Mouse (Mus musculus) erythroblast, embryonic 14.5 days (primary cell): ENCODE results near the gene Treml1. TPM values are rescaled to one million over a fixed set of nuclear protein-coding genes. Genes with fewer than 3 reads are reported as not detected.

Experiments used
- H3K27me3 ChIP-seq: 2 replicates; pipeline ENCODE4 v1.6.1; 2012; ENCODE audit warnings: inconsistent platforms; ENCODE audit not compliant: control insufficient read depth
- H3K36me3 ChIP-seq: 2 replicates; pipeline ENCODE4 v1.6.1; 2012; ENCODE audit warnings: mild to moderate bottlenecking, inconsistent platforms; ENCODE audit not compliant: control insufficient read depth
- H3K4me1 ChIP-seq: 2 replicates; pipeline ENCODE4 v1.6.1; 2012; ENCODE audit warnings: inconsistent platforms; ENCODE audit not compliant: control insufficient read depth
- H3K4me3 ChIP-seq: replicated peaks from 2 replicates; pipeline ENCODE3; 2012; ENCODE audit warnings: moderate library complexity, mild to moderate bottlenecking, inconsistent platforms
- H3K9me3 ChIP-seq: 2 replicates; pipeline ENCODE4 v1.6.1; 2012; ENCODE audit warnings: low read length, inconsistent platforms, mixed read lengths; ENCODE audit not compliant: control insufficient read depth
- GATA1 ChIP-seq: IDR thresholded peaks from 2 replicates; pipeline ENCODE4 v1.6.1; 2012; ENCODE audit warnings: low read length, inconsistent platforms, mixed read lengths
- TAL1 ChIP-seq: IDR thresholded peaks from 3 replicates; pipeline ENCODE4 v1.6.1; 2012; ENCODE audit warnings: low read length, inconsistent platforms, mixed read lengths
- polyA plus RNA-seq: library from polyadenylated mRNA; stranded (reverse); fragments of >175 nt; gene quantifications from 2 replicates; pipeline ENCODE4 v1.2.3, GENCODE M21; 2012

Gene Treml1
- polyA plus RNA-seq, 1 experiment = 0.09 TPM

GRCm38 (mm10) chr17:48332524-48332923, 27.2 kb upstream of the Treml1 start:
- no peak for TF ChIP-seq TAL1
- no peak for TF ChIP-seq GATA1
- H3K27me3 ChIP-seq = no peaks in the 10 kb centered on the region
- H3K9me3 ChIP-seq = no peaks in the 10 kb centered on the region
- peaks cover 3% of the 10 kb centered on the region; the same call in 1 of the 2 replicates for H3K4me1 ChIP-seq
- no peak overlapping the region for H3K4me3 ChIP-seq
- H3K36me3 ChIP-seq = no peaks in the 10 kb centered on the region

DNA sequence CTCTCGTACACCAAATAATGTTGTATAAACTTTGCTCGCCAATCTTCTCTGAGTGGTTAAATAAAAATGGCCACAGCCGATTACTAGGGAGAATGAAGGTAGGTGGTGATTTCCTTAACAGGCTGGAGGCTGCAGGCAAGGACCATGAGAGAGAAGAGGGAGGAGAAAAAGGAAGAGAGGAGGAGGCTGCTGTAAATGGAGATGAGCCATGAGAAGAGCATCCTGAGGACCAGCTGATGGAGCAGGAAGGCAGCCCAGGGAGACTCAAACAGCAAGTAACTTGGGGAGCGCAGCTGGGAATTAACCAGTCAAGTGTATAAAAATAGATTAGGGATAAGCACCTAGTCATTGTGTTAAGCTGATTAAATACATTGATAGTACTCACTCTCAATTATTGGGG, 25.5 kb upstream of the Treml1 start:
- no peaks in the 10 kb centered on the region for H3K27me3 ChIP-seq
- H3K36me3 ChIP-seq = no peaks in the 10 kb centered on the region
- H3K4me3 ChIP-seq = no peak overlapping the region
- no peaks in the 10 kb centered on the region for H3K9me3 ChIP-seq
- TF ChIP-seq TAL1 (no peak), GATA1 (no peak)
- H3K4me1 ChIP-seq = peaks cover 3% of the 10 kb centered on the region; the same call in 1 of the 2 replicates

DNA sequence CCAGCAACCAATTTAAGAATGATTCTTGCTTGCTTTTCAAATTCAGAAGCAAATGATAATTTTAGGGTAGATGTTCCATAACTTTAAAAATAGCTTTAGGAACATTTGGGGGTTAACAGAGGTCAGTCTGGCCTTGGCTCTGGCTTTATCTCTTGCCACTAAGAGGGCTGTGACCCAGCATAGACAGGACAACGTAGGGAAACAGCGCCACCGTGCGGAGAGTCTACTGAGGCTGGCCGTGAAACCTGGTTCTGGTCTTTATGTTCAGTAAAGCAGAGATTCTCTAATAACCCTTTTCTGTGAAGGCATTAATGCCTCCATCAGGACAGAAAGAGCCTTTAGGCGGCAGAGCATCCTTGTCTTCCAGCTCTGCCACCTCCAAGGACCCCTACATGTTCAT, 22.9 kb upstream of the Treml1 start:
- Histone ChIP-seq H3K27me3 (no peaks in the 10 kb centered on the region), H3K4me1 (peaks cover 7% of the 10 kb centered on the region), H3K9me3 (no peaks in the 10 kb centered on the region)

DNA sequence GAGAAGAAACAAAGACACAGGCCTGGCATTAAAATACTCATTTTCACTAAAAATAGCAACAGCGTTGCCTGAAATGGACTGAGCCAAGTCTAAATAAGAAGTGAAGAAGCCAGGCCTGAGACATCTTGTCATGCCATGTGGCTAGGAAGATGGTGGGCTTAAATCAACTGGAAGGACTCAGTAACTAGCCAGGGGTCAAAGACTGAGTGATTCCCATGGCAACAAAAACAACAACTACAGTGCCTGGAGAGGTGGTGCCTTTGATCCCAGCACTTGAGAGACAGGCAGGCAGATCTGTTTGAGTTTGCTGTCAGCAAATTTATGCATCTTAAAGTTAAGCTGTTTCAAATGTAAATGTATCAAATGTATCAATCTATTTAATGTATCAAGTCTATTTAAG, 19.4 kb upstream of the Treml1 start:
- Histone ChIP-seq H3K4me3 (no peak overlapping the region), H3K27me3 (no peaks in the 10 kb centered on the region), H3K4me1 (peaks cover 11% of the 10 kb centered on the region), H3K9me3 (no peaks in the 10 kb centered on the region), H3K36me3 (no peaks in the 10 kb centered on the region)
- TF ChIP-seq TAL1 = no peak
- TF ChIP-seq GATA1 = no peak

More for the DNA sequence above, 22.9 kb upstream of the Treml1 start:
- no peaks in the 10 kb centered on the region for H3K36me3 ChIP-seq
- TF ChIP-seq GATA1 (0 out of 2 replicates have a peak, but pooled peaks have one; percentile 18), TAL1 (no peak)
- H3K4me3 ChIP-seq = no peak overlapping the region

GRCm38 (mm10) chr17:48341947-48342346, 17.8 kb upstream of the Treml1 start:
- no peaks in the 10 kb centered on the region for H3K9me3 ChIP-seq
- H3K36me3 ChIP-seq = no peaks in the 10 kb centered on the region
- peaks cover 11% of the 10 kb centered on the region for H3K4me1 ChIP-seq
- no peaks in the 10 kb centered on the region for H3K27me3 ChIP-seq
- no peak overlapping the region for H3K4me3 ChIP-seq
- TF ChIP-seq TAL1 (no peak), GATA1 (no peak)

DNA sequence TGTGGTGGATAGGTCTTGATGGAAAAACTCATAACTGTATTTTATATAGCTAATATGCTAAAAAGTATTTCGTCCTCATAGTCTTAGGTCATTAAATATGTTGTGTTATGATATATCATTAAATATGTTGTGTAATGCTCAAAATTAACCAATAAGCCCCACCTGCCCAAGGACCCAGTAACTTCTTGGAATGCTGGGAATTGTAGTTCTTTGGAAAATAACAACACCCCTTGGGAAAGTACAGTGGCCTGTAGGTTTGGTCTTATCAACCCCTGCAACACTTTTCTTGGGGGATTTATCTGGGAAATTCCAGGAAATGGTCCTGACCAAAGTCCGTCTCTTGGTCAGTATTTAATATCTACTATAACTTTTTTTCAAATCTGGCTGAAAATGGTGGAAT, 16.7 kb upstream of the Treml1 start:
- Histone ChIP-seq H3K9me3 (no peaks in the 10 kb centered on the region), H3K4me1 (peaks cover 11% of the 10 kb centered on the region), H3K36me3 (no peaks in the 10 kb centered on the region), H3K27me3 (no peaks in the 10 kb centered on the region), H3K4me3 (no peak overlapping the region)
- TF ChIP-seq TAL1 (no peak), GATA1 (no peak)

GRCm38 (mm10) chr17:48345824-48346223, 13.9 kb upstream of the Treml1 start:
- Histone ChIP-seq H3K4me1 (peaks cover 27% of the 10 kb centered on the region), H3K4me3 (no peak overlapping the region), H3K9me3 (no peaks in the 10 kb centered on the region), H3K27me3 (no peaks in the 10 kb centered on the region; the same call in 1 of the 2 replicates), H3K36me3 (no peaks in the 10 kb centered on the region)
- no peak for TF ChIP-seq TAL1
- TF ChIP-seq GATA1 = no peak

DNA sequence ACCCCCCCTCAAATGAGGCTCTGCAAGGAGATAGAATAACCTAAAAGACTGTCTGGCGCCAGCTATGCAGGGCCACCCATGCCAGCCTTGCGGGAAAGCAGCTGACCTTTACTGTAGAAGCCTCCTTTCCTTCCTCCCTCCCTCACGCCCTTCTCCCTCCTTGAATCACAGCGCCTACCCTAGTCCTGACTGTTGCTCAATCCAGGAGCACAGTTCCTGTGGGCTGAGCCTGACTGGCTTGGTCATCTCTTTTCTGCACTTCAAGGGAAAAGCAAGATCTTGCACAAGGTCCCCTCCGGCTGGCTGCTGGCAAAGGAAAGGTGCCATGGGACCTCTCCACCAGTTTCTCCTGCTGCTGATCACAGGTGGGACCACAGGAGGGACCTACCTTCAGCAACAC, 13.5 kb upstream of the Treml1 start, which contains the start of gene Trem2:
Gene Trem2, plus strand, starts transcription at position 171 of the 400 bp plus-strand sequence.
- Histone ChIP-seq H3K9me3 (no peaks in the 10 kb centered on the region), H3K4me3 (no peak within 1 kb of the TSS), H3K36me3 (no peaks in the 10 kb centered on the region), H3K4me1 (peaks cover 25% of the 10 kb centered on the region), H3K27me3 (no peaks in the 10 kb centered on the region; the same call in 1 of the 2 replicates)
- TF ChIP-seq TAL1 (no peak), GATA1 (no peak)

DNA sequence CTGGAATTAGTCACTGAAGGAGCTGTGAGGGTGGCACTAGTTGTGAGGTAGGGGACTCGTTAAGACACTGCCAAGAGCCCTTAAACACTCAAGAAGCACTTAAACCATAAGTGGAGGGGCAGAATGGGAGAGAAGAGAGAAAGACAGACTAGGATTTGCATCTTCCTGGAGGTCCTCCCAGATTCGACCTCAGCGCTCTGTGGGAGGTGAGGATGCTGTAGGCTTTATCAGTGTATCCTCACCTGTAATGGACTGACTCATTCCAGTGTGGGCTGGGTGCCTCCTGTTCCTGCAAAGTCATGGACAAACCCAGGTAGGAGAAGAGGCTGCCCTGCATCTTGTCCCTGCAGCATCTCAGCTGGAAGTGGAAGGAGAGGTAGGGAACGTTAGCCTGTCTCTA, 12.9 kb upstream of the Treml1 start:
- no peak overlapping the region for H3K4me3 ChIP-seq

GRCm38 (mm10) chr17:48347287-48347686, 12.4 kb upstream of the Treml1 start:
- H3K27me3 ChIP-seq = no peaks in the 10 kb centered on the region; the same call in 1 of the 2 replicates
- no peaks in the 10 kb centered on the region for H3K36me3 ChIP-seq
- H3K4me1 ChIP-seq = peaks cover 16% of the 10 kb centered on the region; the same call in 1 of the 2 replicates
- no peak overlapping the region for H3K4me3 ChIP-seq
- TF ChIP-seq TAL1 (no peak), GATA1 (no peak)
- no peaks in the 10 kb centered on the region for H3K9me3 ChIP-seq

More for the DNA sequence above, 12.9 kb upstream of the Treml1 start:
- Histone ChIP-seq H3K4me1 (peaks cover 20% of the 10 kb centered on the region), H3K36me3 (no peaks in the 10 kb centered on the region), H3K9me3 (no peaks in the 10 kb centered on the region), H3K27me3 (no peaks in the 10 kb centered on the region; the same call in 1 of the 2 replicates)
- TF ChIP-seq TAL1 (no peak), GATA1 (no peak)
